In genomic region chr11:7056121-7056520, GRCm38 (mm10) we compare ENCODE assay signal across 9 mouse cellular contexts. TPM values are rescaled to one million over a fixed set of nuclear protein-coding genes. Genes with fewer than 3 reads are reported as not detected.
DNase-seq lines count a peak whose midpoint lies in the region; ATAC-seq and TF ChIP-seq lines count a peak whose summit lies in the region.
"Had no signal": no experiment of that assay in that cellular context is flagged by ENCODE, and none has a peak within 500 bp of the region (broad histone marks: within the 10 kb centered on the region; RNA-seq: fewer than 3 reads in every experiment).

No protein-coding gene starts in this region.

- peaks cover 59% of the 10 kb centered on the region for H3K27me3 ChIP-seq in embryonic facial prominence, embryonic 14.5 days (replicated peaks; ENCODE audit: control insufficient read depth, insufficient read depth, low read length)
- peaks cover 53% of the 10 kb centered on the region for H3K27me3 ChIP-seq in hindbrain, embryonic 13.5 days

- peak; percentile 86 for ATAC-seq in embryonic facial prominence, embryonic 14.5 days (ENCODE audit: low read depth)
- peak; percentile 47; the same call in 1 of the 2 replicates for ATAC-seq in hindbrain, embryonic 13.5 days (ENCODE audit: low FRiP score)
- ATAC-seq in megakaryocyte, adult 5-6 weeks (ENCODE audit: poor library complexity, severe bottlenecking) = no peak

- intact Hi-C loops in left cerebral cortex, adult 2 months (cut with DNase I) = loop anchor here (5.0 kb wide), 2 partner anchors 89 to 159 kb away; no protein-coding TSS in a partner anchor
- intact Hi-C loops in left cerebral cortex, postnatal 4 days (cut with DNase I) = no loop called here

- peak in 1 of 2 experiments; percentile 8 for DNase-seq in left cerebral cortex, adult 2 months (ENCODE audit: extremely low spot score in 1 of 2, low spot score in 2 of 2)
- DNase-seq in left cerebral cortex, postnatal 4 days = no peak
- peak; percentile 72 for DNase-seq in embryonic facial prominence, embryonic 14.5 days (ENCODE audit: low spot score)
- peak; percentile 18 for DNase-seq in skeletal muscle tissue, adult 2 months (ENCODE audit: low read depth, low spot score)
- DNase-seq in kidney, adult 11 months = no peak
- DNase-seq in left cerebral cortex, adult 8-10 months (ENCODE audit: low spot score in 2 of 2) = no peak
- DNase-seq: thymus, adult 18-20 months had no signal

- peak overlapping the region; percentile 61 for H3K27ac ChIP-seq in left cerebral cortex, adult 2 months
- H3K27ac ChIP-seq in embryonic facial prominence, embryonic 14.5 days (replicated peaks; ENCODE audit: low read depth, low read length) = no peak overlapping the region
- 0 out of 2 replicates have a peak overlapping the region, but pooled peaks have one; percentile 18 for H3K27ac ChIP-seq in hindbrain, embryonic 13.5 days

- peak overlapping the region; percentile 41 for H3K4me2 ChIP-seq in embryonic facial prominence, embryonic 14.5 days (ENCODE audit: low read depth, low read length)
- peak overlapping the region; percentile 40 for H3K4me2 ChIP-seq in hindbrain, embryonic 13.5 days

- WGBS in embryonic facial prominence, embryonic 14.5 days = 4% methylated on average over 11 of the region's 11 CpGs
- WGBS in hindbrain, embryonic 13.5 days = 20% methylated on average over 11 of the region's 11 CpGs

- TF ChIP-seq CTCF in left cerebral cortex, adult 2 months (IDR thresholded peaks at IDR 0.05) = no peak

- H3K9me3 ChIP-seq in embryonic facial prominence, embryonic 14.5 days (ENCODE audit: control insufficient read depth, low read length) = no peaks in the 10 kb centered on the region
- H3K9me3 ChIP-seq in hindbrain, embryonic 13.5 days = no peaks in the 10 kb centered on the region

- H3K36me3 ChIP-seq in embryonic facial prominence, embryonic 14.5 days (ENCODE audit: control insufficient read depth, insufficient read depth, low read length) = no peaks in the 10 kb centered on the region
- no peaks in the 10 kb centered on the region for H3K36me3 ChIP-seq in hindbrain, embryonic 13.5 days

- H3K4me3 ChIP-seq in left cerebral cortex, adult 2 months = no peak overlapping the region
- no peak overlapping the region for H3K4me3 ChIP-seq in embryonic facial prominence, embryonic 14.5 days (ENCODE audit: low read depth, low read length)
- H3K4me3 ChIP-seq in hindbrain, embryonic 13.5 days = no peak overlapping the region

- no peak overlapping the region for H3K9ac ChIP-seq in embryonic facial prominence, embryonic 14.5 days (ENCODE audit: low read depth, low read length)
- H3K9ac ChIP-seq in hindbrain, embryonic 13.5 days = peak overlapping the region; percentile 56; the same call in 1 of the 2 replicates

- H3K4me1 ChIP-seq in embryonic facial prominence, embryonic 14.5 days (ENCODE audit: control insufficient read depth, insufficient read depth, low read length) = peaks cover 12% of the 10 kb centered on the region
- H3K4me1 ChIP-seq in hindbrain, embryonic 13.5 days (replicated peaks) = peaks cover 14% of the 10 kb centered on the region

RNA-seq across cellular contexts. Expression of gene Adcy1, which starts 7.2 kb away (rescaled TPM):
- total RNA-seq in left cerebral cortex, adult 2 months (2021) = 100 to 1,000 TPM; 298 to 316 TPM
- total RNA-seq in left cerebral cortex, postnatal 4 days (2021) = 100 to 1,000 TPM; 328 to 375 TPM
- polyA plus RNA-seq in embryonic facial prominence, embryonic 14.5 days (2014; fragmentation: Nextera tagmentation; extraction: Ambion mirVana) = 2.5 and 2.6 TPM in 2 replicates
- 4.5 and 5.1 TPM in 2 replicates for polyA plus RNA-seq in hindbrain, embryonic 13.5 days (2015; fragmentation: Nextera tagmentation; extraction: Ambion mirVana)
- not detected in 2 replicates for total RNA-seq in megakaryocyte, adult 5-6 weeks (2015)
- total RNA-seq in megakaryocyte, adult 5-6 weeks (2017) = not detected in 2 replicates
- total RNA-seq in left cerebral cortex, adult 8-10 months (2022) = 100 to 1,000 TPM; 239 to 296 (median 267) TPM

Comparison
In these comparisons a context has a peak if more than half of its experiments do, and no peak if none do; other contexts are left out.
1. DNase-seq: peak in embryonic facial prominence, embryonic 14.5 days (single experiment) and skeletal muscle tissue, adult 2 months (single experiment); none in left cerebral cortex, postnatal 4 days (single experiment), kidney, adult 11 months (single experiment) and left cerebral cortex, adult 8-10 months (0 of 2).
2. RNA of gene Adcy1, which starts 7.2 kb away (total RNA-seq): 328 to 375 TPM in left cerebral cortex, postnatal 4 days, 298 to 316 TPM in left cerebral cortex, adult 2 months and 239 to 296 TPM in left cerebral cortex, adult 8-10 months; not detected in megakaryocyte, adult 5-6 weeks; every median in the first group is over 100 times any median in the second.